Mouse (Mus musculus) hindbrain, embryonic 12.5 days (tissue): ENCODE measurements around the gene Slfn2. TPM values are rescaled to one million over a fixed set of nuclear protein-coding genes. Genes with fewer than 3 reads are reported as not detected.

Experiments
- ATAC-seq: fragments of 200-750 bp; cut with Nextera tagmentation; 2 replicates; pipeline ENCODE4 v1.8.0; 2017; ENCODE audit warnings: moderate TSS enrichment; ENCODE audit not compliant: low FRiP score
- H3K27ac ChIP-seq: fragments of 300-500 bp; sonication (generic); 2 replicates; pipeline ENCODE4 v1.5.1; 2016; ENCODE audit warnings: mild to moderate bottlenecking
- H3K27me3 ChIP-seq: fragments of 300-500 bp; sonication (generic); 2 replicates; pipeline ENCODE4 v1.6.1; 2016; ENCODE audit warnings: mild to moderate bottlenecking
- H3K36me3 ChIP-seq: fragments of 300-500 bp; sonication (generic); 2 replicates; pipeline ENCODE4 v1.6.1; 2016; ENCODE audit warnings: mild to moderate bottlenecking
- H3K4me1 ChIP-seq: fragments of 300-500 bp; sonication (generic); 2 replicates; pipeline ENCODE4 v1.6.1; 2016
- H3K4me2 ChIP-seq: fragments of 300-500 bp; sonication (generic); replicated peaks from 2 replicates; pipeline ENCODE4 v1.6.1; 2016; ENCODE audit warnings: mild to moderate bottlenecking
- H3K4me3 ChIP-seq: fragments of 300-500 bp; sonication (generic); 2 replicates; pipeline ENCODE4 v1.5.1; 2016; ENCODE audit warnings: mild to moderate bottlenecking
- H3K9ac ChIP-seq: fragments of 300-500 bp; sonication (generic); 2 replicates; pipeline ENCODE4 v1.6.1; 2016; ENCODE audit warnings: mild to moderate bottlenecking, moderate library complexity
- H3K9me3 ChIP-seq: fragments of 300-500 bp; sonication (generic); replicated peaks from 2 replicates; pipeline ENCODE4 v1.6.1; 2016; ENCODE audit warnings: mild to moderate bottlenecking
- WGBS: fragments of 180-500 bp; shearing (Covaris S2); methylation state at CpG from one replicate; pipeline ENCODE4 v1.1.7; 2016; 5-methylcytosine and 5-hydroxymethylcytosine counted together
- polyA plus RNA-seq: library from polyadenylated mRNA; unstranded; fragments of >200 nt; fragmentation: Nextera tagmentation; extraction: Ambion mirVana; gene quantifications from 2 replicates; pipeline ENCODE4 v1.2.1, GENCODE M21; 2016

Gene Slfn2
- polyA plus RNA-seq, 1 experiment from 2014 or later: 1.7 TPM

GRCm38 (mm10) chr11:83060412-83061020 lies 4.4 kb upstream of the Slfn2 start:
- Histone ChIP-seq H3K27me3 (no peaks in the 10 kb centered on the region), H3K4me3 (no peak overlapping the region), H3K36me3 (no peaks in the 10 kb centered on the region), H3K4me1 (no peaks in the 10 kb centered on the region), H3K4me2 (no peak overlapping the region), H3K27ac (no peak overlapping the region), H3K9ac (no peak overlapping the region), H3K9me3 (no peaks in the 10 kb centered on the region)
- ATAC-seq: no peak
- 79% methylated on average over 5 of the region's 5 CpGs for WGBS

- 90% methylated on average over 7 of the region's 7 CpGs for WGBS
- Histone ChIP-seq H3K4me1 (no peaks in the 10 kb centered on the region), H3K9ac (no peak overlapping the region), H3K9me3 (no peaks in the 10 kb centered on the region), H3K4me2 (no peak overlapping the region), H3K27me3 (no peaks in the 10 kb centered on the region), H3K27ac (no peak overlapping the region), H3K36me3 (no peaks in the 10 kb centered on the region), H3K4me3 (no peak overlapping the region)
- no peak for ATAC-seq
These were observed 3.1 kb upstream of the Slfn2 start for GRCm38 (mm10) chr11:83061806-83062205.

GRCm38 (mm10) chr11:83063126-83063525 lies 1.8 kb upstream of the Slfn2 start:
- 87% methylated on average over 4 of the region's 4 CpGs for WGBS
- H3K27me3 ChIP-seq: no peaks in the 10 kb centered on the region
- no peak overlapping the region for H3K9ac ChIP-seq
- H3K4me1 ChIP-seq: no peaks in the 10 kb centered on the region
- no peak for ATAC-seq
- H3K36me3 ChIP-seq: no peaks in the 10 kb centered on the region
- no peaks in the 10 kb centered on the region for H3K9me3 ChIP-seq
- no peak overlapping the region for H3K4me3 ChIP-seq
- no peak overlapping the region for H3K4me2 ChIP-seq
- no peak overlapping the region for H3K27ac ChIP-seq

GRCm38 (mm10) chr11:83063941-83064349 lies 967 bp upstream of the Slfn2 start:
- Histone ChIP-seq H3K27me3 (no peaks in the 10 kb centered on the region), H3K9ac (no peak overlapping the region), H3K27ac (no peak overlapping the region), H3K36me3 (no peaks in the 10 kb centered on the region), H3K9me3 (no peaks in the 10 kb centered on the region), H3K4me3 (no peak overlapping the region), H3K4me2 (no peak overlapping the region), H3K4me1 (no peaks in the 10 kb centered on the region)
- no peak for ATAC-seq
- WGBS: 70% methylated on average over 3 of the region's 3 CpGs

GRCm38 (mm10) chr11:83065441-83066344 lies 781 bp downstream of the Slfn2 start:
- no peaks in the 10 kb centered on the region for H3K4me1 ChIP-seq
- H3K9me3 ChIP-seq: no peaks in the 10 kb centered on the region
- H3K4me3 ChIP-seq: no peak overlapping the region
- no peaks in the 10 kb centered on the region for H3K36me3 ChIP-seq
- no peak overlapping the region for H3K9ac ChIP-seq
- 29% methylated on average over 6 of the region's 6 CpGs for WGBS
- H3K27ac ChIP-seq: no peak overlapping the region
- H3K27me3 ChIP-seq: no peaks in the 10 kb centered on the region
- no peak overlapping the region for H3K4me2 ChIP-seq
- ATAC-seq: no peak

GRCm38 (mm10) chr11:83066640-83067531 lies 2.0 kb downstream of the Slfn2 start:
- Histone ChIP-seq H3K27ac (no peak overlapping the region), H3K4me1 (no peaks in the 10 kb centered on the region), H3K36me3 (no peaks in the 10 kb centered on the region), H3K9ac (no peak overlapping the region), H3K4me2 (no peak overlapping the region), H3K4me3 (no peak overlapping the region), H3K9me3 (no peaks in the 10 kb centered on the region), H3K27me3 (no peaks in the 10 kb centered on the region)
- WGBS: 48% methylated on average over 11 of the region's 11 CpGs
- no peak for ATAC-seq

GRCm38 (mm10) chr11:83067982-83068694 lies 3.2 kb downstream of the Slfn2 start:
- ATAC-seq: no peak
- H3K27ac ChIP-seq: no peak overlapping the region
- no peak overlapping the region for H3K4me2 ChIP-seq
- WGBS: 73% methylated on average over 4 of the region's 4 CpGs
- H3K36me3 ChIP-seq: no peaks in the 10 kb centered on the region
- no peaks in the 10 kb centered on the region for H3K9me3 ChIP-seq
- no peak overlapping the region for H3K4me3 ChIP-seq
- H3K4me1 ChIP-seq: no peaks in the 10 kb centered on the region
- H3K9ac ChIP-seq: no peak overlapping the region
- H3K27me3 ChIP-seq: no peaks in the 10 kb centered on the region

GRCm38 (mm10) chr11:83070321-83070970 lies 5.5 kb downstream of the Slfn2 start:
- no peak overlapping the region for H3K4me3 ChIP-seq
- no peaks in the 10 kb centered on the region for H3K9me3 ChIP-seq
- no peaks in the 10 kb centered on the region for H3K4me1 ChIP-seq
- no peak overlapping the region for H3K9ac ChIP-seq
- no peaks in the 10 kb centered on the region for H3K36me3 ChIP-seq
- ATAC-seq: no peak
- WGBS: 85% methylated on average over 15 of the region's 15 CpGs
- H3K27ac ChIP-seq: no peak overlapping the region
- no peaks in the 10 kb centered on the region for H3K27me3 ChIP-seq
- no peak overlapping the region for H3K4me2 ChIP-seq

GRCm38 (mm10) chr11:83077714-83078422 lies 13.0 kb downstream of the Slfn2 start:
- Histone ChIP-seq H3K4me1 (no peaks in the 10 kb centered on the region), H3K27me3 (no peaks in the 10 kb centered on the region), H3K27ac (no peak overlapping the region), H3K9ac (no peak overlapping the region), H3K9me3 (no peaks in the 10 kb centered on the region), H3K4me2 (no peak overlapping the region), H3K36me3 (no peaks in the 10 kb centered on the region), H3K4me3 (no peak overlapping the region)
- 89% methylated on average over 3 of the region's 3 CpGs for WGBS
- no peak for ATAC-seq

GRCm38 (mm10) chr11:83078423-83079140 lies 13.7 kb downstream of the Slfn2 start:
- no peak overlapping the region for H3K4me3 ChIP-seq
- H3K27me3 ChIP-seq: no peaks in the 10 kb centered on the region
- WGBS: 90% methylated on average over 5 of the region's 5 CpGs
- no peaks in the 10 kb centered on the region for H3K36me3 ChIP-seq
- no peaks in the 10 kb centered on the region for H3K4me1 ChIP-seq
- H3K4me2 ChIP-seq: no peak overlapping the region
- no peaks in the 10 kb centered on the region for H3K9me3 ChIP-seq
- H3K9ac ChIP-seq: no peak overlapping the region
- ATAC-seq: no peak
- no peak overlapping the region for H3K27ac ChIP-seq
